Mouse (Mus musculus) CH12.LX (cell line): ENCODE measurements around the gene Ubap1.

Experiments
- CTCF ChIP-seq, 2 experiments: IDR thresholded peaks in 1 of 2; conservative IDR thresholded peaks in 1 of 2; 2 replicates each; pipeline ENCODE4 v1.5.1; 2011 to 2012; ENCODE audit warnings: low read depth in 2 of 2, low read length in 2 of 2, improper control_type of control experiment in 1 of 2, inconsistent platforms in 1 of 2, mild to moderate bottlenecking in 1 of 2, moderate library complexity in 1 of 2
- EP300 ChIP-seq: IDR thresholded peaks from 2 replicates; pipeline ENCODE4 v1.6.1; 2011; ENCODE audit warnings: low read length, improper control_type of control experiment
- MAX ChIP-seq: IDR thresholded peaks from 2 replicates; pipeline ENCODE4 v1.6.1; 2011; ENCODE audit warnings: low read length, improper control_type of control experiment
- NRF1 ChIP-seq: IDR thresholded peaks from 2 replicates; pipeline ENCODE4 v1.6.1; 2014; ENCODE audit warnings: low read depth, mild to moderate bottlenecking, inconsistent platforms, low read length, improper control_type of control experiment, moderate library complexity
- POLR2AphosphoS2 ChIP-seq: IDR thresholded peaks from 2 replicates; pipeline ENCODE4 v1.6.1; 2011; ENCODE audit warnings: low read depth, low read length, improper control_type of control experiment
- USF1 ChIP-seq: IDR thresholded peaks from 2 replicates; pipeline ENCODE4 v1.6.1; 2014; ENCODE audit warnings: low read depth, mild to moderate bottlenecking, inconsistent platforms, low read length, improper control_type of control experiment

DNA sequence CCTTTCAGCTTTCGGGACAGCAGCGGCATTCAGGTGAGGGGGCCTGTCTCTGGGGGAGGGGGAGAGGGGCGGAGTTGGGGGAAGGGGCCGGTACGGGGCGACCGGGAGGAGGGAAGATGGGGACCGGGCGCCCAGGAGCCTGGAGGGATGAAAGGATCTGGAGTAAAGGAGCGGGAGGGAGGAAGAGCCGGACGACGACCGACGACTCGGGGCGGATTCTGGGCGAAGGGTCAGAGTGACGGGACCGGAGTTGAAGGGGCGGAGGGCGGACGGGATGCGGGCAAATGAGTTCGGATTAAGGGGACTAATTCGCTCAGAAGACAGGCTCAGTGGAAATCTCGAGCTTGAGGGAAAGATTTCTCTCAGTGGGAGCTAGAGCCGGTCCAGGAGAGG lies 399 bp downstream of the Ubap1 start:
- TF ChIP-seq MAX (no peak), NRF1 (no peak), USF1 (no peak), CTCF (conservative IDR thresholded peaks at IDR 0.05 in 1 of 2, IDR thresholded peaks at IDR 0.05 in 1 of 2; ENCODE audit: low read depth in 2 of 2, low read length in 2 of 2) (no peak), POLR2AphosphoS2 (no peak), EP300 (no peak)
